Comparison of ENCODE assay signal across 30 mouse cellular contexts in the genomic region with DNA sequence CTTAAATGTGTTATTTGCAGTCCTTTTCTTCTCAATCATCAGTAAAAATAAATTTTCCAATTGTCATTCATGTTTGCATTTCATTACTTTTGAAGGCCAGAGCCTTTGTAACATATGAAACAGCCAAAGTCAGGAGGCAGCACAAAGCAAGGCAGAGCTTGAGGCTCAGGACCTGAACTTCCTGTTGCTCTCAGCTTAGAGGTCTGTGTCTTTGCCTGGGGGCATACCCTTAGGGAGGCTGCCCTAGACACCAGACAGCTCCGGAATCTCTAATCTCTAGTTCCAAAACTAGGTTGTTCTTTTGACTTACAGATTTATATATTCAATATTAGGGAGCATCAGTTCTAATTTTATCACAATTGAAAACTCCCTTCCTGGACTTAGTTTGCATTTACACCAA. TPM values are rescaled to one million over a fixed set of nuclear protein-coding genes. Genes with fewer than 3 reads are reported as not detected.
DNase-seq lines count a peak whose midpoint lies in the region; ATAC-seq lines count a peak whose summit lies in the region.
"Had no signal": no experiment of that assay in that cellular context is flagged by ENCODE, and none has a peak within 500 bp of the region (broad histone marks: within the 10 kb centered on the region; RNA-seq: fewer than 3 reads in every experiment).

No protein-coding gene starts in this region.

- no peaks in the 10 kb centered on the region for H3K27me3 ChIP-seq in heart, embryonic 14.5 days (ENCODE audit: control insufficient read depth, insufficient read depth, low read length)
- H3K27me3 ChIP-seq in midbrain, embryonic 14.5 days (ENCODE audit: control insufficient read depth, insufficient read depth, low read length): no peaks in the 10 kb centered on the region
- H3K27me3 ChIP-seq: CH12.LX; embryonic facial prominence, embryonic 15.5 days; forebrain, embryonic 12.5 days; hindbrain, embryonic 12.5 days; limb, embryonic 12.5 days; lung, embryonic 15.5 days; neural tube, embryonic 13.5 days had no signal

- no peaks in the 10 kb centered on the region for H3K36me3 ChIP-seq in heart, embryonic 14.5 days (ENCODE audit: control insufficient read depth, insufficient read depth, low read length)
- H3K36me3 ChIP-seq in midbrain, embryonic 14.5 days (ENCODE audit: control insufficient read depth, insufficient read depth, low read length): no peaks in the 10 kb centered on the region
- H3K36me3 ChIP-seq: embryonic facial prominence, embryonic 10.5 days; embryonic facial prominence, embryonic 15.5 days; forebrain, embryonic 12.5 days; hindbrain, embryonic 12.5 days; limb, embryonic 12.5 days; lung, embryonic 15.5 days; neural tube, embryonic 13.5 days had no signal

- peak overlapping the region; percentile 62 to 75 for H3K27ac ChIP-seq in heart, embryonic 14.5 days (replicated peaks in 1 of 2; ENCODE audit: control insufficient read depth in 1 of 2, insufficient read depth in 1 of 2, low read depth in 2 of 2, low read length in 2 of 2)
- H3K27ac ChIP-seq in midbrain, embryonic 14.5 days (replicated peaks; ENCODE audit: low read depth, low read length): no peak overlapping the region
- H3K27ac ChIP-seq: embryonic facial prominence, embryonic 10.5 days; embryonic facial prominence, embryonic 15.5 days; forebrain, embryonic 12.5 days; hindbrain, embryonic 12.5 days; left cerebral cortex, adult 2 months; limb, embryonic 12.5 days; lung, embryonic 15.5 days; neural tube, embryonic 13.5 days had no signal

- H3K9ac ChIP-seq in heart, embryonic 14.5 days (ENCODE audit: low read length): no peak overlapping the region
- H3K9ac ChIP-seq in midbrain, embryonic 14.5 days (replicated peaks; ENCODE audit: low read length): no peak overlapping the region
- H3K9ac ChIP-seq: embryonic facial prominence, embryonic 15.5 days; forebrain, embryonic 12.5 days; forebrain, postnatal 0 days; hindbrain, embryonic 12.5 days; limb, embryonic 12.5 days; lung, embryonic 15.5 days; neural tube, embryonic 13.5 days had no signal

- no peaks in the 10 kb centered on the region for H3K4me1 ChIP-seq in heart, embryonic 14.5 days (ENCODE audit: control insufficient read depth in 2 of 2, insufficient read depth in 2 of 2, low read length in 2 of 2)
- no peaks in the 10 kb centered on the region for H3K4me1 ChIP-seq in midbrain, embryonic 14.5 days (ENCODE audit: control insufficient read depth, insufficient read depth, low read length)
- H3K4me1 ChIP-seq: embryonic facial prominence, embryonic 15.5 days; forebrain, embryonic 12.5 days; hindbrain, embryonic 12.5 days; limb, embryonic 12.5 days; lung, embryonic 15.5 days; neural tube, embryonic 13.5 days had no signal

- H3K9me3 ChIP-seq in heart, embryonic 14.5 days (ENCODE audit: control insufficient read depth, low read length): no peaks in the 10 kb centered on the region
- H3K9me3 ChIP-seq in midbrain, embryonic 14.5 days (ENCODE audit: control insufficient read depth, low read length): no peaks in the 10 kb centered on the region
- H3K9me3 ChIP-seq: embryonic facial prominence, embryonic 10.5 days; embryonic facial prominence, embryonic 15.5 days; forebrain, embryonic 12.5 days; hindbrain, embryonic 12.5 days; limb, embryonic 12.5 days; lung, embryonic 15.5 days; neural tube, embryonic 13.5 days had no signal

- peak overlapping the region; percentile 21 for H3K4me2 ChIP-seq in heart, embryonic 14.5 days (ENCODE audit: low read length)
- H3K4me2 ChIP-seq in midbrain, embryonic 14.5 days (ENCODE audit: low read length): no peak overlapping the region
- H3K4me2 ChIP-seq: embryonic facial prominence, embryonic 15.5 days; forebrain, embryonic 12.5 days; hindbrain, embryonic 12.5 days; limb, embryonic 12.5 days; lung, embryonic 15.5 days; midbrain, embryonic 11.5 days; neural tube, embryonic 13.5 days had no signal

- 44% methylated on average over 1 of the region's 1 CpGs for WGBS in heart, embryonic 14.5 days
- WGBS in midbrain, embryonic 14.5 days: 64% methylated on average over 1 of the region's 1 CpGs

- ATAC-seq in heart, embryonic 14.5 days (ENCODE audit: insufficient number of reproducible peaks, insufficient read depth, low FRiP score, low read depth): no peak
- ATAC-seq in midbrain, embryonic 14.5 days (ENCODE audit: low FRiP score, low TSS enrichment): no peak
- ATAC-seq: activated CD4-positive, CD25-positive, alpha-beta regulatory T cell, adult 4 months; forebrain, postnatal 0 days; intestine, postnatal 0 days had no signal

- no peak overlapping the region for H3K4me3 ChIP-seq in heart, embryonic 14.5 days (ENCODE audit: control insufficient read depth in 1 of 2, insufficient read depth in 1 of 2, low read depth in 1 of 2, low read length in 2 of 2)
- no peak overlapping the region for H3K4me3 ChIP-seq in midbrain, embryonic 14.5 days (replicated peaks; ENCODE audit: low read depth, low read length)
- H3K4me3 ChIP-seq: embryonic facial prominence, embryonic 10.5 days; embryonic facial prominence, embryonic 15.5 days; forebrain, embryonic 12.5 days; hindbrain, embryonic 12.5 days; left cerebral cortex, adult 2 months; limb, embryonic 12.5 days; lung, embryonic 15.5 days; neural tube, embryonic 13.5 days had no signal

- peak; percentile 11 for DNase-seq in heart, adult 8-10 months (ENCODE audit: low spot score)
- no peak for DNase-seq in heart, postnatal 4 days
- DNase-seq in ZHBTc4 (ENCODE audit: low read depth, low spot score): peak; percentile 56
- DNase-seq in layer of hippocampus, adult 18-20 months (ENCODE audit: low spot score in 2 of 2): no peak
- DNase-seq in thymus, postnatal 14 days: no peak
- no peak for DNase-seq in midbrain, embryonic 14.5 days
- DNase-seq: adrenal gland, adult 8-10 months; B cell, adult 2 months; cerebellum, adult 2 months; cerebellum, postnatal 14 days; forebrain, postnatal 0 days; gastrocnemius, postnatal 14 days; kidney, adult 9 months; kidney, postnatal 10 days; right cerebral cortex, postnatal 4 days; thymus, adult 18-20 months; thymus, postnatal 36 days had no signal

RNA-seq across cellular contexts. Expression of gene Cstf2t, which starts 17.9 kb away (rescaled TPM):
- 10 to 100 TPM; 22.4 to 27.1 (median 25.7) TPM for total RNA-seq in heart, adult 8-10 months (2022)
- 10 to 100 TPM; 38.7 to 39.0 TPM for total RNA-seq in heart, postnatal 4 days (2021)
- 30.5 and 30.6 TPM in 2 replicates for polyA plus RNA-seq in heart, embryonic 14.5 days (2014; fragmentation: Nextera tagmentation; extraction: Ambion mirVana)
- total RNA-seq in layer of hippocampus, adult 18-20 months (2021): 10 to 100 TPM; 78.1 to 79.4 TPM
- 63.0 and 66.5 TPM in 2 replicates for polyA plus RNA-seq in midbrain, embryonic 14.5 days (2014; fragmentation: Nextera tagmentation; extraction: Ambion mirVana)

Comparison
In these comparisons a context has a peak if more than half of its experiments do, and no peak if none do; other contexts are left out.
1. DNase-seq: peak in heart, adult 8-10 months (single experiment) and ZHBTc4 (single experiment); none in heart, postnatal 4 days (single experiment), layer of hippocampus, adult 18-20 months (0 of 2), thymus, postnatal 14 days (single experiment) and midbrain, embryonic 14.5 days (single experiment).